Mouse (Mus musculus): ENCODE measurements around the gene Ptprf.

Gene Ptprf

GRCm38 (mm10) chr4:118291231-118291630 is at the start of gene Ptprf:
Ptprf (minus strand) TSS chr4:118291405.
- DNase-seq = peak in 1 of 2 experiments; percentile 22

GRCm38 (mm10) chr4:118336658-118337057 is 45.5 kb upstream of the Ptprf start:
- DNase-seq = peak in 1 of 2 experiments; percentile 26

GRCm38 (mm10) chr4:118335991-118336390 is 44.8 kb upstream of the Ptprf start:
- DNase-seq = no peak

- DNase-seq = no peak
These were observed 40.6 kb upstream of the Ptprf start for GRCm38 (mm10) chr4:118331777-118332176.

GRCm38 (mm10) chr4:118326476-118326875 is 35.3 kb upstream of the Ptprf start:
- no peak for DNase-seq

- no peak for DNase-seq
These were observed 29.4 kb upstream of the Ptprf start for GRCm38 (mm10) chr4:118320636-118321035.

- no peak for DNase-seq
These were observed 28.6 kb upstream of the Ptprf start for GRCm38 (mm10) chr4:118319706-118320344.

- DNase-seq = no peak
These were observed 25.5 kb upstream of the Ptprf start for GRCm38 (mm10) chr4:118316662-118317061.

- DNase-seq = no peak
These were observed 24.1 kb upstream of the Ptprf start for GRCm38 (mm10) chr4:118315286-118315685.

GRCm38 (mm10) chr4:118310461-118310860 is 19.3 kb upstream of the Ptprf start:
- no peak for DNase-seq

GRCm38 (mm10) chr4:118307533-118308263 is 16.5 kb upstream of the Ptprf start:
- DNase-seq = no peak

GRCm38 (mm10) chr4:118306113-118306696 is 15.0 kb upstream of the Ptprf start:
- no peak for DNase-seq

- no peak for DNase-seq
These were observed 13.8 kb upstream of the Ptprf start for GRCm38 (mm10) chr4:118304984-118305383.

GRCm38 (mm10) chr4:118297844-118298243 is 6.6 kb upstream of the Ptprf start:
- DNase-seq = no peak

GRCm38 (mm10) chr4:118295651-118296561 is 4.7 kb upstream of the Ptprf start:
- DNase-seq = peak; percentile 22 to 34

GRCm38 (mm10) chr4:118294811-118295210 is 3.6 kb upstream of the Ptprf start:
- DNase-seq = no peak

- DNase-seq = peak; percentile 43 to 66
These were observed 1.6 kb upstream of the Ptprf start for GRCm38 (mm10) chr4:118292741-118293306.

- DNase-seq = no peak
These were observed 682 bp downstream of the Ptprf start for GRCm38 (mm10) chr4:118290416-118291030.

GRCm38 (mm10) chr4:118289960-118290415 is 1.2 kb downstream of the Ptprf start:
- DNase-seq = no peak

- DNase-seq = no peak
These were observed 1.9 kb downstream of the Ptprf start for GRCm38 (mm10) chr4:118289266-118289665.

- no peak for DNase-seq
These were observed 2.7 kb downstream of the Ptprf start for GRCm38 (mm10) chr4:118288531-118288930.

GRCm38 (mm10) chr4:118286202-118286601 is 5.0 kb downstream of the Ptprf start:
- DNase-seq = no peak

Data from spleen, adult 18-20 months (tissue).